Mouse (Mus musculus) olfactory bulb, adult 2 months (tissue): Measurements from ENCODE around the gene Ppib.

ENCODE experiments used
- CTCF ChIP-seq: fragments of 200-500 bp; IDR thresholded peaks from 2 replicates; pipeline ENCODE4 v1.5.1; 2012; ENCODE audit warnings: low read depth, mild to moderate bottlenecking, low read length, moderate library complexity; ENCODE audit not compliant: insufficient read depth
- POLR2A ChIP-seq: fragments of 200-500 bp; IDR thresholded peaks from 2 replicates; pipeline ENCODE4 v1.6.1; 2012; ENCODE audit warnings: mild to moderate bottlenecking, low read depth, low read length, moderate library complexity; ENCODE audit not compliant: insufficient read depth

- TF ChIP-seq CTCF, result no peak
- TF ChIP-seq POLR2A, result no peak
Measured at GRCm38 (mm10) chr9:66067542-66067941, 7.5 kb downstream of the Ppib start.
